Mouse (Mus musculus) cerebellum, adult 2 months (tissue): Measurements from ENCODE around the gene Spc24.

Experiments used
- CTCF ChIP-seq: fragments of 200-500 bp; IDR thresholded peaks from 2 replicates; pipeline ENCODE4 v1.5.1; 2011; ENCODE audit warnings: low read depth, mild to moderate bottlenecking, control low read depth, low read length, moderate library complexity, borderline replicate concordance; ENCODE audit not compliant: insufficient read depth
- POLR2A ChIP-seq: fragments of 200-500 bp; IDR thresholded peaks from 2 replicates; pipeline ENCODE4 v1.6.1; 2011; ENCODE audit warnings: low read length, control low read depth, borderline replicate concordance; ENCODE audit not compliant: insufficient read depth

DNA sequence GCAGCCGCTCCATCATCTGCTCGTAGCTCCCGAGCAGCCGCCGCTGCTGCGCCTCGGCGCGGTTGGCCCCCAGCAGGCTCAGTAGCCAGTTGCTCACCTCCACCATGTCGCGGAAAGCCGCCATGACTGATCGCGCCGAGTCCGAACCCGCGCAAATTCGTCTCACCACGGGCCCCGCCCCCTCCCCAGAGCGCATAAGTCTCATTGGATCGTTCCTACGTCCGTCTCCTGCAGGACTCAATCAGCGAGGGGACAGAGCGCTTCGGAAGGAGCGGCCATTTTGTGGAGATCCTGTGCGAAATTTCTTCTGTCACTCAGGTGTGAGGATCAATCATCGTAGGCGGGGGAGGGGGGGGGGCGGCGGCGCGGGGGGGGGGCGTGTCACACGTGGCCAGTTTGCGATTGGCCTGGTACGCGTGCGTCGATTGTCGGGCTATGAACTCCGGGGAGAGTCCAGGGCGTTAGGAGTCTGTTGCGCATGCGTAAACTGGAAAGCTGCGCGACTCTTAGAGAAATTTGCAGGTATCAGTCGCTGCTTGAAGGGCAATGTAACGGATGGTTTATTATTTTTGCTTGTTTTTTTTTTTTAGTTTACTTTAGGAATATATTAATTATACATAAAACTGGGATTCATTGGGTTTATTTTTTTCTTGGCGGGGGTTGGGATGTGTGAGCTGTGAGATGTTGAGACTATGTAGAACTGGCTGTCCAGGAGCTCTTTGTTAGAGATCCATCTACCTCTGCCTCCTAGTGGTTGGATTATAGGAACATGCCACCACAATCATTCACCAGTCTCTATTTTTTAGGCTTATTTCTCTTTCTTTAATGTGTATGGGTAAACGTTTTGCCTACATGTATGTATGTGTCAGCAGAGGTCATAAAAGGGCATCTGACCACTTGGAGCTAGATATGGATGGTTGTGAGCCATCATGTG, at the start of gene Spc24:
- TF ChIP-seq CTCF: peak; percentile 35; the same call in 1 of the 2 replicates
- TF ChIP-seq POLR2A: peak; percentile 44; the same call in 1 of the 2 replicates
